Comparison of ENCODE assay signal across 22 mouse cellular contexts in genomic region chr3:133233993-133234392, GRCm38 (mm10). TPM values are rescaled to one million over a fixed set of nuclear protein-coding genes. Genes with fewer than 3 reads are reported as not detected.
DNase-seq lines count a peak whose midpoint lies in the region; ATAC-seq and TF ChIP-seq lines count a peak whose summit lies in the region.
"Had no signal": no experiment of that assay in that cellular context is flagged by ENCODE, and none has a peak within 500 bp of the region (broad histone marks: within the 10 kb centered on the region; RNA-seq: fewer than 3 reads in every experiment).

No protein-coding gene starts in this region.

- WGBS in lung, adult 2 months: 46% methylated on average over 9 of the region's 9 CpGs
- WGBS in lung, embryonic 15.5 days: 47% methylated on average over 9 of the region's 9 CpGs
- 48% methylated on average over 9 of the region's 9 CpGs for WGBS in stomach, embryonic 16.5 days
- WGBS in forebrain, embryonic 13.5 days: 66% methylated on average over 9 of the region's 9 CpGs
- 65% methylated on average over 9 of the region's 9 CpGs for WGBS in limb, embryonic 10.5 days

- no peak for TF ChIP-seq CTCF in lung, adult 2 months (IDR thresholded peaks at IDR 0.05; ENCODE audit: insufficient read depth, low read length)

- H3K27ac ChIP-seq in lung, embryonic 15.5 days: no peak overlapping the region
- H3K27ac ChIP-seq in stomach, embryonic 16.5 days (ENCODE audit: low read length): no peak overlapping the region
- no peak overlapping the region for H3K27ac ChIP-seq in forebrain, embryonic 13.5 days
- H3K27ac ChIP-seq in limb, embryonic 10.5 days: no peak overlapping the region
- H3K27ac ChIP-seq: embryonic facial prominence, embryonic 12.5 days; heart, embryonic 10.5 days; hindbrain, embryonic 14.5 days; midbrain, embryonic 10.5 days had no signal

- peak overlapping the region; percentile 55 for H3K4me3 ChIP-seq in lung, adult 2 months (replicated peaks; ENCODE audit: extremely low read depth, low read depth, low read length)
- H3K4me3 ChIP-seq in lung, embryonic 15.5 days: no peak overlapping the region
- H3K4me3 ChIP-seq in stomach, embryonic 16.5 days (replicated peaks; ENCODE audit: low read length): peak overlapping the region; percentile 31
- no peak overlapping the region for H3K4me3 ChIP-seq in forebrain, embryonic 13.5 days
- no peak overlapping the region for H3K4me3 ChIP-seq in limb, embryonic 10.5 days
- H3K4me3 ChIP-seq: embryonic facial prominence, embryonic 12.5 days; heart, embryonic 10.5 days; midbrain, embryonic 10.5 days had no signal

- no peaks in the 10 kb centered on the region for H3K36me3 ChIP-seq in lung, embryonic 15.5 days
- no peaks in the 10 kb centered on the region for H3K36me3 ChIP-seq in stomach, embryonic 16.5 days (ENCODE audit: control insufficient read depth, insufficient read depth, low read length)
- H3K36me3 ChIP-seq in forebrain, embryonic 13.5 days (ENCODE audit: poor library complexity, severe bottlenecking): no peaks in the 10 kb centered on the region
- H3K36me3 ChIP-seq in limb, embryonic 10.5 days: no peaks in the 10 kb centered on the region
- H3K36me3 ChIP-seq: embryonic facial prominence, embryonic 12.5 days; heart, embryonic 10.5 days; midbrain, embryonic 10.5 days had no signal

- H3K9me3 ChIP-seq in lung, embryonic 15.5 days: no peaks in the 10 kb centered on the region
- no peaks in the 10 kb centered on the region for H3K9me3 ChIP-seq in stomach, embryonic 16.5 days (replicated peaks; ENCODE audit: control insufficient read depth, low read length)
- no peaks in the 10 kb centered on the region for H3K9me3 ChIP-seq in forebrain, embryonic 13.5 days (replicated peaks)
- H3K9me3 ChIP-seq in limb, embryonic 10.5 days (replicated peaks): no peaks in the 10 kb centered on the region
- H3K9me3 ChIP-seq: embryonic facial prominence, embryonic 12.5 days; heart, embryonic 10.5 days; midbrain, embryonic 10.5 days had no signal

- no peak for ATAC-seq in lung, embryonic 15.5 days (ENCODE audit: borderline replicate concordance, extremely low read depth, low FRiP score, low TSS enrichment)
- ATAC-seq in stomach, embryonic 16.5 days (ENCODE audit: insufficient read depth, low FRiP score): no peak
- no peak for ATAC-seq in forebrain, embryonic 13.5 days
- ATAC-seq: liver, postnatal 0 days had no signal

- TF ChIP-seq POLR2A in lung, adult 2 months (IDR thresholded peaks at IDR 0.05; ENCODE audit: borderline replicate concordance, extremely low read depth, low read depth, low read length): no peak

- H3K4me1 ChIP-seq in lung, adult 2 months (ENCODE audit: control insufficient read depth, insufficient read depth, low read length): no peaks in the 10 kb centered on the region
- H3K4me1 ChIP-seq in lung, embryonic 15.5 days: no peaks in the 10 kb centered on the region
- H3K4me1 ChIP-seq in stomach, embryonic 16.5 days (ENCODE audit: control insufficient read depth, insufficient read depth, low read length): no peaks in the 10 kb centered on the region
- H3K4me1 ChIP-seq in forebrain, embryonic 13.5 days: no peaks in the 10 kb centered on the region
- H3K4me1 ChIP-seq in limb, embryonic 10.5 days: no peaks in the 10 kb centered on the region
- H3K4me1 ChIP-seq: heart, embryonic 10.5 days had no signal

- H3K4me2 ChIP-seq in lung, embryonic 15.5 days: peak overlapping the region; percentile 34; the same call in 1 of the 2 replicates
- peak overlapping the region; percentile 47; the same call in 1 of the 2 replicates for H3K4me2 ChIP-seq in stomach, embryonic 16.5 days (ENCODE audit: low read depth, low read length)
- H3K4me2 ChIP-seq in forebrain, embryonic 13.5 days: no peak overlapping the region
- H3K4me2 ChIP-seq: embryonic facial prominence, embryonic 12.5 days; hindbrain, embryonic 14.5 days had no signal

- no peak for DNase-seq in lung, adult 2 months
- DNase-seq in lung, postnatal 10 days: no peak
- peak; percentile 67 for DNase-seq in kidney, adult 9 months
- no peak for DNase-seq in limb, embryonic 10.5 days (ENCODE audit: low spot score)
- DNase-seq in gastrocnemius, adult 8-10 months (ENCODE audit: low spot score in 2 of 2): no peak
- DNase-seq: adrenal gland, postnatal 14 days; cerebellum, adult 18-20 months; heart, postnatal 14 days; liver; liver, postnatal 0 days had no signal

- no peaks in the 10 kb centered on the region for H3K27me3 ChIP-seq in lung, embryonic 15.5 days
- H3K27me3 ChIP-seq in stomach, embryonic 16.5 days (ENCODE audit: control insufficient read depth, insufficient read depth, low read length): no peaks in the 10 kb centered on the region
- no peaks in the 10 kb centered on the region for H3K27me3 ChIP-seq in forebrain, embryonic 13.5 days
- H3K27me3 ChIP-seq in limb, embryonic 10.5 days (ENCODE audit: low read depth, poor library complexity, severe bottlenecking): no peaks in the 10 kb centered on the region
- H3K27me3 ChIP-seq: embryonic facial prominence, embryonic 12.5 days had no signal

- no peak overlapping the region for H3K9ac ChIP-seq in lung, embryonic 15.5 days
- no peak overlapping the region for H3K9ac ChIP-seq in stomach, embryonic 16.5 days (ENCODE audit: low read length)
- H3K9ac ChIP-seq in forebrain, embryonic 13.5 days: no peak overlapping the region
- H3K9ac ChIP-seq: embryonic facial prominence, embryonic 12.5 days; hindbrain, embryonic 14.5 days; liver, postnatal 0 days had no signal

RNA-seq across cellular contexts. Expression of gene Arhgef38, which starts 0.8 kb away (rescaled TPM):
- polyA plus RNA-seq in lung, adult 2 months (2012; rRNA removed): 5.4 and 8.2 TPM in 2 replicates
- polyA plus RNA-seq in lung, embryonic 15.5 days (2015; fragmentation: Nextera tagmentation; extraction: Ambion mirVana): 1.1 and 1.4 TPM in 2 replicates
- 2.1 and 2.5 TPM in 2 replicates for polyA plus RNA-seq in stomach, embryonic 16.5 days (2015; fragmentation: Nextera tagmentation; extraction: Ambion mirVana)
- 0.03 TPM in 1 of 2 replicates, not detected in the other for polyA plus RNA-seq in forebrain, embryonic 13.5 days (2015; fragmentation: Nextera tagmentation; extraction: Ambion mirVana)
- polyA plus RNA-seq in limb, embryonic 10.5 days (2016; fragmentation: Nextera tagmentation; extraction: Ambion mirVana): not detected in 2 replicates
- total RNA-seq in gastrocnemius, adult 8-10 months (2022): not detected
- total RNA-seq: adrenal gland, postnatal 14 days; common myeloid progenitor, adult 5-6 weeks; gastrocnemius, postnatal 4 days; layer of hippocampus, postnatal 14 days had no signal
- polyA plus RNA-seq: forebrain, embryonic 11.5 days; heart, embryonic 10.5 days; midbrain, embryonic 10.5 days; neural tube, embryonic 14.5 days had no signal

Comparison
In these comparisons a context has a peak if more than half of its experiments do, and no peak if none do; other contexts are left out.
1. H3K4me3 ChIP-seq: peak in lung, adult 2 months (single experiment) and stomach, embryonic 16.5 days (single experiment); none in lung, embryonic 15.5 days (single experiment), forebrain, embryonic 13.5 days (single experiment) and limb, embryonic 10.5 days (single experiment).